Mouse (Mus musculus): ENCODE measurements at regions not wholly inside any gene's neighbourhood (a gene's known extent, or its start where the extent isn't known, plus 50 kb on each side); places are given as distances from the start of the nearest gene placed in this dataset.

GRCm38 (mm10) chr6:118263951-118264350 lies 66.4 kb upstream of the Ret start:
- TF ChIP-seq CTCF (IDR thresholded peaks at IDR 0.05; ENCODE audit: low read depth) = no peak
- no peak for TF ChIP-seq EP300 (optimal IDR thresholded peaks at IDR 0.05)

All from stomach, postnatal 0 days (tissue).